Mouse (Mus musculus) layer of hippocampus, adult 18-20 months (tissue): ENCODE results near the gene Bicra. TPM values are rescaled to one million over a fixed set of nuclear protein-coding genes. Genes with fewer than 3 reads are reported as not detected.

Experiments used
- DNase-seq, 2 experiments: peaks; one replicate each; pipeline ENCODE4 v3.0.0; 2022; ENCODE audit warnings: low spot score in 2 of 2
- total RNA-seq, 2 experiments: library from RNA; stranded (reverse); gene quantifications; 2 replicates each; pipeline ENCODE4 v1.2.3; 2021

Bicra gene
- total RNA-seq, 2 experiments from 2014 or later = 19.6 to 20.7 TPM

DNA sequence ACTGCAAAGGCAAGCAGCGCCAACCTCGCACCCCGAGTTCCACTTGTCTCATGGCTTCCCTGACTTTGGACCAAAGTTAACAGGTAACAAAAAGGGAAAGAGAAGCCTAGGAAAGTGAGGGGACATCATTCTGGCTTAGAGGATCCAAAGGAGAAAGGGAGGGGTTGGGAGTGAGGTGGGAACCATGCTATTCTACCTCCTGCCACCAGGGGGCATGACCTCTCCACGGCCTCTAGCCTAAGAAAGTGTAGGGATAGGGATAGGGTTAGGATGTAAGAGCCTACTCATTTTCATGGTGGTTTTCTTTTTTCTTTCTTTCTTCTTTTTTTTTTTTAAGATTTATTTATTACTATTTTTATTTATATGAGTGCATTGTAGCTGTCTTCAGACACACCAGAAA, 71.8 kb downstream of the Bicra start:
- DNase-seq = peak in 1 of 2 experiments; percentile 62

DNA sequence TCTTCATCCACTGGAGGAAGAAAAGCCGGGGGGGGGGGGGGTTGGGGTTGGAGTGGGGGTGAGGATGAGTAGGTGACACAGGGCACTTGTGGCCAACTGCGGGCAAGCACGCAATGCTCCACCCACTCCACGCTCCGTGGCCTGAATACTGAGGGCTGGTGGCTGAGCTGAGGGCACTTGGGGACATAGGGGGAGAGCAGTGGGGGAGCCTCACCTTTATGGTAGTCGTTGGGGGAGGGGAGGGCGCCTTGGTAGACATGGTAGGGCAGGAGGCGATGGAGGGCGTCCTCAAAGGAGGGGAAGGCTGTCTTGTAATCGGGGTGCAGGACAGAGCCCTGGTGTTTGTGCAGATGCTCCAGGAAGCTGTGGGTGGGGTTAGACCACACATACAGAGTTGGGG, 72.3 kb downstream of the Bicra start:
- no peak for DNase-seq

GRCm38 (mm10) chr7:15974712-15975111, 73.0 kb downstream of the Bicra start:
- peak in 1 of 2 experiments; percentile 81 for DNase-seq

- no peak for DNase-seq
Observed at GRCm38 (mm10) chr7:15972247-15972646, 75.5 kb downstream of the Bicra start.

DNA sequence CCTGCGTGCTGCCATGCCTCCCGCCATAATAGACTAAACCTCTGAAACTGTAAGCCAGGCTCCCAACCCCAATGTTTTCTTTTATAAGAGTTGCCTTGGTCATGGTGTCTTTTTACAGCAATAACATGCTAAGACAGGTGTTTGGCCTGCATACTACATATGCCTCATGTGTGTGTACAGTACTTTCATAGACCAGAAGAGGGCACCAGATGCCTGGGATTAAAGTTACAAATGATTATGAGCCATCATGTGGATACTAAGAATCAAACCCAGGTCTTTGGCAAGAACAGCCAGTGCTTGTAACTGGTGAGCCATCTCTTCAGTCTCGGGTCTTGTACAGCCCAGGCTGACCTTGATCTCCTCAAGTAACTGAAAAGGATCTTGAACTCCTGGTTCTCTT, 78.0 kb downstream of the Bicra start:
- DNase-seq = no peak

- no peak for DNase-seq
Observed at GRCm38 (mm10) chr7:15968322-15968721, 79.4 kb downstream of the Bicra start.

- peak in 1 of 2 experiments; percentile 66 for DNase-seq
Observed at GRCm38 (mm10) chr7:15967312-15967711, 80.4 kb downstream of the Bicra start, which contains the start of gene Ehd2. TSS of gene Ehd2 (minus strand) at chr7:15967567.

DNA sequence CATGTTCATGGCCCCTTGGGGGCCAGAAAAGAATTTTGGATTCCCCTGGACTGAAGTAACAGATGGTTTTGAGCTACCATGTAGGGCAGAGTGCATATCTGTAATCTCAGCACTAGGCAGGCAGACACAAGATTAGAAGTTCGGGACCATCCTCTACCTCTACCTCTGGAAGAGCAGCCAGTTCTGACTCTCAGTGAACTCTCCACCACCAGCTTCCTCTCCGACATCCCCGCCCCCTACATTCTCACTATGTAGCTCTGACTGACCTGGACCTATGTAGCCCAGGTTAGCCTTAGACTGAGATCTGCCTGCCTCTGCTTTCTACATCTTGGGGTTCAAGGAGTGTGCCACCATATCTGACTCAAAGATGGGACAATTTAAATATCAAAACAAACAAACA, 81.2 kb downstream of the Bicra start:
- DNase-seq = no peak

DNA sequence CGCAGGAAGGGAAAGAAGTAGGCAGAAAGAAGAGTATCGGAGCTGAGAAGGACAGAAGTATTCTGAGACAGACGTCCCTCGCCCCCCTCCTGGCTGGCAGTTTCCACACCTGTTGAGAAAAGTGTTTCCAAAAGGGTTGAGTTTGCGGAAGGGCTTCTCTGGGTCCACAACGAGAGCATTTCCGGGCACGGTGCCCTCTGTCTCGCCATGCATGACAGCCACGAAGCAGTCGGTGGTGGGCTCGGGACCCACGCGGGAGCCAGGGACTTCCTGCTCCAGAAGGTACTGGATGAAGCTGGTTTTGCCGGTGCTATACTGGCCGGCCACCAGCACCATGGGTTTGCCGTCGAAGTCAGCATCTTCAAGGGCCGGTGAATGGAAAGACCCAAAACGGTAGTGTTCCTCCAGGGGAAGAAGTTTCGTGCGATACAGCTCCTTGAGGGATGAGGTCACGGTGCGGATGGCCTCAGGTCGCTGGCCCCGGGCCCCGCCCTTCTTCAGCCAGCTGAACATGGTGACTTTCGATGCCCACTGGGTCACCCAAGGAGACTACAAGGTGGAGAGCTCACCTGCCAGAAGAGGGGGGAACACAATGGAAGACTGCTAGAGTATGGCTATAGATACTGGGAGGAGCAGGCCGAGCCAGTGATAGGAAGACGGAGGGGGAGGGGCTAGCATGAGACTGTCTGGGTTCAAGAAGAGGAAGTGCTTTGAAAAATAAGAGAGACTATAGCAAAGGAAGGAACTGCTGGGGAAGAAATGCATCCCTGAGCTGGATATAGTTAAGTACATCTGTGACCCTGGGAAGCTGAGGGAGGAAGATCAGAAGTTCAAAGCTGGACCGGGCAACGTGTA, 83.7 kb downstream of the Bicra start:
- DNase-seq = no peak

DNA sequence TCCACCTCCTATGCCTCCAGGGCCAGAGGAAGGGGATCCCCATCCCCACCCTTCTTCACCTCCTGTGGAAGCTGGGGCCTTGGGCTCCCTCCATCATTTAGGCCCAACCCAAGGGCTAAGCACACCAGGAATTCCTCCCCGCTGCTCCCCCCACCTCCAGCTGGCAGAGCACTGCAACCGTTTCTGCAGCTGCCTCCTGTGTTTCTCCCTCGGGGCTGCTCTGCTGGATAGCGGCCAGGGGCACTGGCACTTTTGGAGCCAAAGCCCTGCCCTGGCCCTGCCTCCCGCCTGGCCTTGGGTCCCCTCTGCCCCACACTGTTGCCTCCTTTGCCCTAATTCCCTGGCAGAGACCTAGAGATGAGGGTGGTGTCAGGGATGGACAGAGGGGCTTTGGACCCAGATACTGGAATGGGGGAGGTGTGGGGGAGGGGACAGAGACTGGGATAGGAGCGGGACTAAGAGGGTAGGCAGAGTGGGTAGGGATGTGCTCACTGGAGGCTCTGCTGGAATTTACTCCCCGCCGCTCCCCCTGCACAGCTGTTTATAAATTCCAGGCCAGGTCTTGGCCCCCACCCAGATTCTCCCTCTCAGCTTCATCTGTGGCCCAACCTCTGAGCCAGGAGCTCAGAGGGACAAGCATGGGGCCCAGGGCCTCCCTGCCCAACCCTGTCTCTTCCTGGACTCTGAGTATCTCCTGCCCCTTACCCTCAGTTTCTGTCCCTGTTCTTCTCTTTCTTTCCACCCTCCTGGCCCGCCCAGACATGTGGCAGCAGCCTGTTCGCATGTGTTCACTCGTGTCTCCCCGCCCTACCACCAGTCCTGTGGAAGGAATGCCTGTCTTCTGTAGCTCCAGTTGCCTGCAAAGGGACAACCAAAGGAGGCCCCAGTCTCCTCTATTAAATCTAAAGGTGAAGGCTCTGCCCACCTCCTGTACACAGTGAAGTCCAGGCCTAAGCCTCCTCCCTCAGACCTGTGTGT, 85.1 kb downstream of the Bicra start:
- DNase-seq = peak; percentile 29 to 46

GRCm38 (mm10) chr7:15961798-15962197, 85.9 kb downstream of the Bicra start:
- DNase-seq = no peak

DNA sequence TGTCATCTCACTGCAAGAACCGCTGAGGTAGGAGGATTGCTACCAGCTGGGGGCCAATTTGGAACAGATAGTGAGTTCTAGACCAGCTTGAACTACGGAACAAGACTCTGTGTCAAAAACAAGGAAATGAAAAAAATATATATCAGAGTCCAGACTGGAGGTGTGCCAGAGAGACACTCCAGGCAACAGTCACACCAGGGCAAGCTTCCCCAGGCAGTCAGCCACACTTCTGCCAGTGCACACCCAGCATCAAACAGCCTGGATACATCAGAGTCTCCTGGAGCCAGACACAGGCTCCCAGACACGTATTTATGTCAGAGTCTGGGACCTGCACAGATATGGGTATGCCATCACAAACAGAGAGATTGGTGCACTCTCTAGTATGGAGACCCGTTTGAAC, 86.5 kb downstream of the Bicra start:
- no peak for DNase-seq

- no peak for DNase-seq
Observed at GRCm38 (mm10) chr7:15960691-15961090, 87.0 kb downstream of the Bicra start.

GRCm38 (mm10) chr7:15956143-15956542, 91.6 kb downstream of the Bicra start:
- DNase-seq = no peak

GRCm38 (mm10) chr7:15955509-15955908, 92.2 kb downstream of the Bicra start:
- DNase-seq = no peak

GRCm38 (mm10) chr7:15954978-15955443, 92.7 kb downstream of the Bicra start:
- no peak for DNase-seq

GRCm38 (mm10) chr7:15954436-15954835, 93.3 kb downstream of the Bicra start:
- DNase-seq = no peak

DNA sequence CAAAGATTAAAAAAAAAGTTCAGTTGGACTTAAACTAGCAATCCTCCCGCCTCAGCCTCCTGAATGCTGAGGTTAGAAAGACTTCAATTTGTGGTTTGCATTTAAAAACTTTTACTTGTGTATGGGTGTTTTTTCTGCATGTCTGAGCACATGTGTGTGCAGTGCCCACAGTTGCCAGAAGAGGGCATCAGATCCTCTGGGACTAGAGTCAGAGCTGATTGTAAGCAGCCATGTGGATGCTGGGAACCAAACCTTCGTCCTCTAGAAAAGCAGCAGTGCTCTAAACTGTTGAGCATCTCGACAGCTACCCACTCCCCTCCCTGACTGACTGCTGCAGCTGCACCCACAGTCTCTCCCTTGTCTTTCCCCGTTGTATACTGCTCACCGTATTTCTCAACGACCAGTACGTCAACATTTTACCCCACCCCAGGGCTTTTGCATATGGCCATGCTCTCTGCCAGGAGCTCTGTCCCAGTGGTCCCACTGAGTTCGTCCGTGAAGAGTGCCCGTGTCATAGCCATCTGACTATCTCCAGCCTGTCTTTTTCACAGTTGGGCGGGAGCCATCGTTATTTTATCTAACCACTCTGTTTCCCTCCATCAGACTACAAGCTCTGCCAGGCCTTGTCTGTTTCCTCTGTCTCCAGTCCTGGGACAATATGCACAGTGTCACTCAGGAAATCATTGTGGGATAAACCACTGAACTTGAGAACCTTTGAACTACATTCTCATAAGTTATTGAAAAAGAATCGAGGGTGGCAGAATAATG, 94.2 kb downstream of the Bicra start:
- DNase-seq = no peak

GRCm38 (mm10) chr7:15952416-15952815, 95.3 kb downstream of the Bicra start:
- DNase-seq = no peak

DNA sequence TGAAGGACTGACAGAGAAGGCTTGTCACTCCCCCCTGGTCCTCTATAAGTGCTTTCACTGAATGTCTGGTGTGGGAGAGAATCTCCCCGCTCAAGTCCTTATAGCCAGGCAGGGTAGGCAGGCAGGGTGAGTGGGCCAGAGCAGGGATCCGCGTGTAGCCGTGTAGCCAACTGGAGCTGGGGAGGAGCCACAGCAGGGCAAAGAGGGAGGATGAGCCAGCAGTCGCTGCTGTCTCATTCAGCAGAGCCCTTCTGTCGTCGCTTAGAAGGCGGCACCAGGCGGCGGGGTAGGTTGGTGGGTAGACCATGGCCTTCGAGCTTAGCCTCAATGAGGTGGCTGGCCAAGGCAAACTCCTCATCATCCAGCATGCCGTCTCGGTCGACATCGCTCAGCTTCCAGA, 97.7 kb downstream of the Bicra start:
- DNase-seq = no peak

- no peak for DNase-seq
Observed at GRCm38 (mm10) chr7:15949216-15949790, 98.4 kb downstream of the Bicra start.
